Mouse (Mus musculus): ENCODE results near the gene Ift122.
"Not testable (repeated sequence)": the region's sequence is repeated elsewhere in the genome, so short reads cannot be mapped to it uniquely, and the experiment has no call there.

Gene Ift122

GRCm38 (mm10) chr6:115846640-115847411, 6.4 kb upstream of the Ift122 start:
- peak; percentile 76 for DNase-seq (ENCODE audit: low spot score)

- DNase-seq (ENCODE audit: low spot score), result no peak
Observed at GRCm38 (mm10) chr6:115848598-115849304, 4.5 kb upstream of the Ift122 start.

- DNase-seq (ENCODE audit: low spot score), result no peak
Observed at GRCm38 (mm10) chr6:115852446-115853090, 702 bp upstream of the Ift122 start.

- DNase-seq (ENCODE audit: low spot score), result peak; percentile 36
Observed at GRCm38 (mm10) chr6:115853985-115854384, 715 bp downstream of the Ift122 start.

GRCm38 (mm10) chr6:115854432-115854831, 1.2 kb downstream of the Ift122 start:
- peak; percentile 28 for DNase-seq (ENCODE audit: low spot score)

- DNase-seq (ENCODE audit: low spot score), result no peak
Observed at GRCm38 (mm10) chr6:115855733-115856360, 2.6 kb downstream of the Ift122 start.

GRCm38 (mm10) chr6:115856361-115856745, 3.1 kb downstream of the Ift122 start:
- DNase-seq (ENCODE audit: low spot score), result no peak

- DNase-seq (ENCODE audit: low spot score), result no peak
Observed at GRCm38 (mm10) chr6:115859258-115859657, 6.0 kb downstream of the Ift122 start.

GRCm38 (mm10) chr6:115860027-115860556, 6.8 kb downstream of the Ift122 start:
- no peak for DNase-seq (ENCODE audit: low spot score)

GRCm38 (mm10) chr6:115863340-115863841, 10.1 kb downstream of the Ift122 start:
- DNase-seq (ENCODE audit: low spot score), result no peak

GRCm38 (mm10) chr6:115865246-115865645, 12.0 kb downstream of the Ift122 start:
- no peak for DNase-seq (ENCODE audit: low spot score)

- DNase-seq (ENCODE audit: low spot score), result not testable (repeated sequence)
Observed at GRCm38 (mm10) chr6:115867157-115867556, 13.9 kb downstream of the Ift122 start.

GRCm38 (mm10) chr6:115871318-115871717, 18.0 kb downstream of the Ift122 start:
- not testable (repeated sequence) for DNase-seq (ENCODE audit: low spot score)

GRCm38 (mm10) chr6:115877239-115877638, 24.0 kb downstream of the Ift122 start:
- no peak for DNase-seq (ENCODE audit: low spot score)

GRCm38 (mm10) chr6:115878694-115879093, 25.4 kb downstream of the Ift122 start:
- no peak for DNase-seq (ENCODE audit: low spot score)

- DNase-seq (ENCODE audit: low spot score), result no peak
Observed at GRCm38 (mm10) chr6:115879736-115880135, 26.5 kb downstream of the Ift122 start.

- no peak for DNase-seq (ENCODE audit: low spot score)
Observed at GRCm38 (mm10) chr6:115880751-115881150, 27.5 kb downstream of the Ift122 start.

- DNase-seq (ENCODE audit: low spot score), result no peak
Observed at GRCm38 (mm10) chr6:115884018-115884417, 30.7 kb downstream of the Ift122 start.

- DNase-seq (ENCODE audit: low spot score), result no peak
Observed at GRCm38 (mm10) chr6:115886894-115887293, 33.6 kb downstream of the Ift122 start.

GRCm38 (mm10) chr6:115888296-115888695, 35.0 kb downstream of the Ift122 start:
- DNase-seq (ENCODE audit: low spot score), result peak; percentile 40

GRCm38 (mm10) chr6:115890601-115891000, 37.3 kb downstream of the Ift122 start:
- DNase-seq (ENCODE audit: low spot score), result no peak

- no peak for DNase-seq (ENCODE audit: low spot score)
Observed at GRCm38 (mm10) chr6:115891061-115891460, 37.8 kb downstream of the Ift122 start.

Measured in embryo, embryonic 10.5 days (tissue).